Mouse (Mus musculus): ENCODE measurements around the gene Samd4b. TPM values are rescaled to one million over a fixed set of nuclear protein-coding genes. Genes with fewer than 3 reads are reported as not detected.

Gene Samd4b
- polyA plus RNA-seq, 1 experiment from 2014 or later, result 29.5 TPM

DNA sequence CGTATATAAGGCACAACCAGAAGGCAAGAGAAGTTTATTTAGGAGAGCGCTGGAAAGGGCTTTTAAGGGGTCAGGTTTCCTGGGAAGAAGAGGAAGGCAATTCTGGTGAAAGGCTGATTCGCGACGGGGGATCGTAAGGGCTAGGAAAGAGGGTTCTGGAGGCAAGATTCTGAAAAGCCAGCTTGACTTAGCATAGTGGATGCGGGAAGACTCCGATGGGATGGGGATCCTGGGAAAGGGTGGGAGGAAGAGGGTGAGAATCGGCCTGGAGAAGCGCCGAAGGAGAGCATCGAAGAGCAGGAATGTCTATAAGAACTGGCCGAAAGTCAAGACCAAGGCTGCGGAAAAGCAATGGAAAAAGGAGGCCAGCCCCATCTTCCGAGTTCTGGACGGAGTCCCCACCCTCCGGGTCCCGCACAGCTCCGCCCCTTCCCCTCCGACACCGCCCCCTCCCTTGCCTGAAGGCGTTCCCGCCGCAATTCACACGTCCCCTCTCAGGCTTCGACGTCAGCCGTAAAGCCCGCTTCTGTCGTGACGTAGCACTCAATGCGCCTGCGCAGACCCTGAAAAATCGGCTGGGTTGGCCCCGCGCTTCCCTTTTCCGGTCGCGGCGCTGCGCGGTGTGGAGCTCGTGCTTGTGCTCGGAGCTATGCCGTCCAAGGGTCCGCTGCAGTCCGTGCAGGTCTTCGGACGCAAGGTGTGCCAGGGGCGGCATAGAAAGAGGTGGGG lies 247.6 kb downstream of the Samd4b start, which contains the start of gene Rps16:
Gene Rps16 (plus strand): TSS at position 498 of the 729 bp plus-strand sequence.
- peak within 1 kb of the TSS; percentile 98 for H3K4me2 ChIP-seq (ENCODE audit: low read length)
- DNase-seq (peak; percentile 99), ATAC-seq (ENCODE audit: low FRiP score, low TSS enrichment) (peak; percentile 92)
- under 1% methylated on average over 48 of the region's 50 CpGs for WGBS
- no peaks in the 10 kb centered on the region for H3K9me3 ChIP-seq (ENCODE audit: control insufficient read depth, low read length)
- peak within 1 kb of the TSS; percentile 89 for H3K9ac ChIP-seq (replicated peaks; ENCODE audit: low read length)
- peaks cover 11% of the 10 kb centered on the region for H3K4me1 ChIP-seq (ENCODE audit: control insufficient read depth, insufficient read depth, low read length)
- H3K4me3 ChIP-seq (replicated peaks; ENCODE audit: low read depth, low read length), result peak within 1 kb of the TSS; percentile 91
- peak within 1 kb of the TSS; percentile 88 for H3K27ac ChIP-seq (replicated peaks; ENCODE audit: low read depth, low read length)
- no peaks in the 10 kb centered on the region for H3K27me3 ChIP-seq (ENCODE audit: control insufficient read depth, insufficient read depth, low read length)
- H3K36me3 ChIP-seq (ENCODE audit: control insufficient read depth, insufficient read depth, low read length), result peaks cover 27% of the 10 kb centered on the region

Small RNA genes lying within 50 kb of the gene (microRNA-seq; reads per million reads assigned to microRNA genes)
- 1.0 reads per million for gene Mir7049

Other genes with a start within 250 kb of the Samd4b start
- 580 and 617 TPM in 2 replicates for gene Rps16, start 247.5 kb downstream of the Samd4b start, polyA plus RNA-seq (2014; fragmentation: Nextera tagmentation; extraction: Ambion mirVana)
- gene Plekhg2, start 225.5 kb downstream of the Samd4b start, polyA plus RNA-seq (2014; fragmentation: Nextera tagmentation; extraction: Ambion mirVana), result 17.7 and 22.9 TPM in 2 replicates
- gene Zfp36, start 217.9 kb downstream of the Samd4b start, polyA plus RNA-seq (2014; fragmentation: Nextera tagmentation; extraction: Ambion mirVana), result 1.8 and 3.4 TPM in 2 replicates
- gene Med29, start 205.4 kb downstream of the Samd4b start, polyA plus RNA-seq (2014; fragmentation: Nextera tagmentation; extraction: Ambion mirVana), result 38.3 and 47.9 TPM in 2 replicates
- gene Paf1, start 205.2 kb downstream of the Samd4b start, polyA plus RNA-seq (2014; fragmentation: Nextera tagmentation; extraction: Ambion mirVana), result 78.0 and 81.9 TPM in 2 replicates
- gene Gmfg, start 160.7 kb downstream of the Samd4b start, polyA plus RNA-seq (2014; fragmentation: Nextera tagmentation; extraction: Ambion mirVana), result 1.7 and 5.1 TPM in 2 replicates
- gene Lrfn1, start 146.2 kb downstream of the Samd4b start, polyA plus RNA-seq (2014; fragmentation: Nextera tagmentation; extraction: Ambion mirVana), result 18.3 and 19.9 TPM in 2 replicates
- gene Ifnl2, start 87.7 kb downstream of the Samd4b start, polyA plus RNA-seq (2014; fragmentation: Nextera tagmentation; extraction: Ambion mirVana), result not detected in 2 replicates
- not detected in 2 replicates for gene Ifnl3, start 75.3 kb downstream of the Samd4b start, polyA plus RNA-seq (2014; fragmentation: Nextera tagmentation; extraction: Ambion mirVana)
- not detected in 2 replicates for gene Sycn, start 57.3 kb downstream of the Samd4b start, polyA plus RNA-seq (2014; fragmentation: Nextera tagmentation; extraction: Ambion mirVana)
- 0.13 TPM in 1 of 2 replicates, not detected in the other for gene Nccrp1, start 50.9 kb downstream of the Samd4b start, polyA plus RNA-seq (2014; fragmentation: Nextera tagmentation; extraction: Ambion mirVana)
- 12.3 and 15.6 TPM in 2 replicates for gene Pak4, start within 50 bp of the Samd4b start, polyA plus RNA-seq (2014; fragmentation: Nextera tagmentation; extraction: Ambion mirVana)
- gene Acp7, start 33.2 kb upstream of the Samd4b start, polyA plus RNA-seq (2014; fragmentation: Nextera tagmentation; extraction: Ambion mirVana), result not detected in 2 replicates
- gene Fbxo27, start 94.7 kb upstream of the Samd4b start, polyA plus RNA-seq (2014; fragmentation: Nextera tagmentation; extraction: Ambion mirVana), result 7.8 and 10.6 TPM in 2 replicates
- 1.6 and 2.9 TPM in 2 replicates for gene Fbxo17, start 118.7 kb upstream of the Samd4b start, polyA plus RNA-seq (2014; fragmentation: Nextera tagmentation; extraction: Ambion mirVana)
- gene Mrps12, start 143.7 kb upstream of the Samd4b start, polyA plus RNA-seq (2014; fragmentation: Nextera tagmentation; extraction: Ambion mirVana), result 108 and 128 TPM in 2 replicates
- 16.8 TPM in 2 replicates for gene Sars2, start 143.8 kb upstream of the Samd4b start, polyA plus RNA-seq (2014; fragmentation: Nextera tagmentation; extraction: Ambion mirVana)
- gene Ccer2, start 158.0 kb upstream of the Samd4b start, polyA plus RNA-seq (2014; fragmentation: Nextera tagmentation; extraction: Ambion mirVana), result 0.22 TPM in 1 of 2 replicates, not detected in the other
- 104 and 110 TPM in 2 replicates for gene Sirt2, start 168.6 kb upstream of the Samd4b start, polyA plus RNA-seq (2014; fragmentation: Nextera tagmentation; extraction: Ambion mirVana)
- 55.9 and 66.2 TPM in 2 replicates for gene Nfkbib, start 169.4 kb upstream of the Samd4b start, polyA plus RNA-seq (2014; fragmentation: Nextera tagmentation; extraction: Ambion mirVana)
- gene Rinl, start 190.8 kb upstream of the Samd4b start, polyA plus RNA-seq (2014; fragmentation: Nextera tagmentation; extraction: Ambion mirVana), result 1.1 and 2.4 TPM in 2 replicates
- 168 and 170 TPM in 2 replicates for gene Hnrnpl, start 210.4 kb upstream of the Samd4b start, polyA plus RNA-seq (2014; fragmentation: Nextera tagmentation; extraction: Ambion mirVana)
- gene Ech1, start 227.1 kb upstream of the Samd4b start, polyA plus RNA-seq (2014; fragmentation: Nextera tagmentation; extraction: Ambion mirVana), result 62.4 and 78.1 TPM in 2 replicates
- gene Lgals4, start 235.7 kb upstream of the Samd4b start, polyA plus RNA-seq (2014; fragmentation: Nextera tagmentation; extraction: Ambion mirVana), result 1.7 and 3.3 TPM in 2 replicates